Mouse (Mus musculus) MEL (cell line): ENCODE data around the gene Synj1. TPM values are rescaled to one million over a fixed set of nuclear protein-coding genes. Genes with fewer than 3 reads are reported as not detected.

Experiments
- DNase-seq: peaks from one replicate; pipeline ENCODE4 v3.0.0; 2011; ENCODE audit warnings: low read depth, low spot score
- H3K27ac ChIP-seq: 2 replicates; pipeline ENCODE4 v1.5.1; 2012; ENCODE audit warnings: low read depth, mild to moderate bottlenecking, control low read depth, low read length, moderate library complexity; ENCODE audit not compliant: control insufficient read depth
- H3K27me3 ChIP-seq, 2 experiments: fragments of 150-350 bp in 1 of 2; sonication (generic) in 1 of 2; 2 replicates each; pipeline ENCODE4 v1.6.1; 2012; ENCODE audit warnings: low read length in 2 of 2, mild to moderate bottlenecking in 2 of 2, improper control_type of control experiment in 1 of 2, moderate library complexity in 1 of 2; ENCODE audit not compliant: insufficient read depth in 2 of 2, control insufficient read depth in 1 of 2
- H3K36me3 ChIP-seq, 2 experiments: 2 replicates each; pipeline ENCODE4 v1.6.1; 2012 to 2014; ENCODE audit warnings: low read length in 2 of 2, improper control_type of control experiment in 1 of 2, inconsistent platforms in 1 of 2, mild to moderate bottlenecking in 1 of 2; ENCODE audit not compliant: insufficient read depth in 2 of 2, control insufficient read depth in 1 of 2
- H3K4me1 ChIP-seq, 2 experiments: fragments of 150-350 bp in 1 of 2; sonication (generic) in 1 of 2; 2 replicates each; pipeline ENCODE4 v1.6.1; 2012; ENCODE audit warnings: low read length in 2 of 2, improper control_type of control experiment in 1 of 2, mild to moderate bottlenecking in 1 of 2; ENCODE audit not compliant: insufficient read depth in 2 of 2, control insufficient read depth in 1 of 2
- H3K4me3 ChIP-seq, 2 experiments: fragments of 150-350 bp in 1 of 2; sonication (generic) in 1 of 2; 2 replicates each; pipeline ENCODE4 v1.5.1; 2012; ENCODE audit warnings: low read depth in 2 of 2, low read length in 2 of 2, mild to moderate bottlenecking in 2 of 2, moderate library complexity in 2 of 2, control low read depth in 1 of 2, improper control_type of control experiment in 1 of 2; ENCODE audit not compliant: control insufficient read depth in 1 of 2, insufficient read depth in 1 of 2
- H3K79me2 ChIP-seq: 2 replicates; pipeline ENCODE4 v1.6.1; 2012; ENCODE audit warnings: mild to moderate bottlenecking, low read length, moderate library complexity; ENCODE audit not compliant: control insufficient read depth, poor library complexity, insufficient read depth
- H3K9ac ChIP-seq: 2 replicates; pipeline ENCODE4 v1.6.1; 2012; ENCODE audit warnings: low read depth, mild to moderate bottlenecking, control low read depth, low read length, moderate library complexity; ENCODE audit not compliant: control insufficient read depth, poor library complexity, severe bottlenecking
- H3K9me3 ChIP-seq: fragments of 150-350 bp; sonication (generic); replicated peaks from 2 replicates; pipeline ENCODE4 v1.6.1; 2012; ENCODE audit warnings: mild to moderate bottlenecking, low read length, improper control_type of control experiment, moderate library complexity; ENCODE audit not compliant: insufficient read depth
- CHD2 ChIP-seq: IDR thresholded peaks from 2 replicates; pipeline ENCODE4 v1.6.1; 2011; ENCODE audit warnings: low read length, improper control_type of control experiment
- CTCF ChIP-seq, 3 experiments: IDR thresholded peaks in 2 of 3; conservative IDR thresholded peaks in 1 of 3; 2 replicates each; pipeline ENCODE4 v1.5.1; 2011 to 2012; ENCODE audit warnings: low read length in 3 of 3, low read depth in 2 of 3, mild to moderate bottlenecking in 2 of 3, improper control_type of control experiment in 1 of 3, inconsistent platforms in 1 of 3, mixed read lengths in 1 of 3, moderate library complexity in 1 of 3; ENCODE audit not compliant: control insufficient read depth in 1 of 3, insufficient read depth in 1 of 3, poor library complexity in 1 of 3, severe bottlenecking in 1 of 3
- ELF1 ChIP-seq: IDR thresholded peaks from 2 replicates; pipeline ENCODE4 v1.6.1; 2014; ENCODE audit warnings: low read depth, mild to moderate bottlenecking, inconsistent platforms, low read length, improper control_type of control experiment, moderate library complexity
- GABPA ChIP-seq: IDR thresholded peaks from 2 replicates; pipeline ENCODE4 v1.6.1; 2012; ENCODE audit warnings: low read depth, mild to moderate bottlenecking, inconsistent platforms, low read length, improper control_type of control experiment, moderate library complexity
- GATA1 ChIP-seq: IDR thresholded peaks from 2 replicates; pipeline ENCODE4 v1.6.1; 2011; ENCODE audit warnings: low read depth, low read length, improper control_type of control experiment
- KAT2A ChIP-seq: conservative IDR thresholded peaks from 2 replicates; pipeline ENCODE4 v1.6.1; 2012; ENCODE audit warnings: low read depth, low read length, improper control_type of control experiment, inconsistent platforms
- MAFK ChIP-seq: IDR thresholded peaks from 2 replicates; pipeline ENCODE4 v1.6.1; 2011; ENCODE audit warnings: low read depth, mild to moderate bottlenecking, low read length, improper control_type of control experiment, borderline replicate concordance
- MAX ChIP-seq: IDR thresholded peaks from 2 replicates; pipeline ENCODE4 v1.6.1; 2011; ENCODE audit warnings: low read length, improper control_type of control experiment
- MYC ChIP-seq: IDR thresholded peaks from 2 replicates; pipeline ENCODE4 v1.6.1; 2011; ENCODE audit warnings: low read depth, mild to moderate bottlenecking, low read length, improper control_type of control experiment, moderate library complexity
- NRF1 ChIP-seq: IDR thresholded peaks from 2 replicates; pipeline ENCODE4 v1.6.1; 2014; ENCODE audit warnings: low read depth, mild to moderate bottlenecking, inconsistent platforms, low read length, improper control_type of control experiment, moderate library complexity; ENCODE audit not compliant: poor library complexity, insufficient read depth, severe bottlenecking
- POLR2A ChIP-seq, 2 experiments: IDR thresholded peaks; 2 replicates each; pipeline ENCODE4 v1.6.1; 2011 to 2012; ENCODE audit warnings: low read length in 2 of 2, mild to moderate bottlenecking in 2 of 2, control low read depth in 1 of 2, improper control_type of control experiment in 1 of 2, low read depth in 1 of 2, moderate library complexity in 1 of 2; ENCODE audit not compliant: control insufficient read depth in 1 of 2, insufficient read depth in 1 of 2, poor library complexity in 1 of 2
- RAD21 ChIP-seq: IDR thresholded peaks from 2 replicates; pipeline ENCODE4 v1.6.1; 2011; ENCODE audit warnings: mild to moderate bottlenecking, low read depth, low read length, improper control_type of control experiment
- RCOR1 ChIP-seq: IDR thresholded peaks from 2 replicates; pipeline ENCODE4 v1.6.1; 2012; ENCODE audit warnings: low read depth, mild to moderate bottlenecking, inconsistent platforms, low read length, improper control_type of control experiment
- TAL1 ChIP-seq: IDR thresholded peaks from 2 replicates; pipeline ENCODE4 v1.6.1; 2012; ENCODE audit warnings: mild to moderate bottlenecking, inconsistent platforms, low read length, moderate library complexity, mixed read lengths
- USF2 ChIP-seq, 2 experiments: IDR thresholded peaks; 2 replicates each; pipeline ENCODE4 v1.6.1; 2011 to 2012; ENCODE audit warnings: improper control_type of control experiment in 2 of 2, low read length in 2 of 2, borderline replicate concordance in 1 of 2, inconsistent platforms in 1 of 2, low read depth in 1 of 2, mild to moderate bottlenecking in 1 of 2; ENCODE audit not compliant: insufficient read depth in 1 of 2
- ZC3H11A ChIP-seq: IDR thresholded peaks from 2 replicates; pipeline ENCODE4 v1.6.1; 2012; ENCODE audit warnings: low read depth, mild to moderate bottlenecking, inconsistent platforms, low read length, improper control_type of control experiment
- ZKSCAN1 ChIP-seq: IDR thresholded peaks from 2 replicates; pipeline ENCODE4 v1.6.1; 2012; ENCODE audit warnings: low read depth, mild to moderate bottlenecking, inconsistent platforms, low read length, improper control_type of control experiment, moderate library complexity
- ZMIZ1 ChIP-seq: IDR thresholded peaks from 2 replicates; pipeline ENCODE4 v1.6.1; 2012; ENCODE audit warnings: low read depth, mild to moderate bottlenecking, inconsistent platforms, low read length, improper control_type of control experiment, moderate library complexity
- ZNF384 ChIP-seq: IDR thresholded peaks from 2 replicates; pipeline ENCODE4 v1.6.1; 2012; ENCODE audit warnings: low read depth, mild to moderate bottlenecking, inconsistent platforms, low read length, improper control_type of control experiment
- polyA plus RNA-seq, 2 experiments: library from polyadenylated mRNA; stranded (reverse) in 1 of 2; unstranded in 1 of 2; fragments of >175 nt in 1 of 2; fragments of >200 nt in 1 of 2; gene quantifications; 2 replicates each; pipeline versions ENCODE4 v1.2.1 to v1.2.4; 2012; ENCODE audit warnings: low replicate concordance in 2 of 2, low read depth in 1 of 2; ENCODE audit not compliant: insufficient read length in 2 of 2, insufficient read depth in 1 of 2, missing spikeins in 1 of 2
- total RNA-seq: library from RNA; depleted of rRNA; stranded (reverse); fragments of 300-350 nt; gene quantifications from 2 replicates; pipeline ENCODE4 v1.2.3, GENCODE M21; 2012

Gene Synj1
- total and polyA plus RNA-seq, 3 experiments = 5.0 to 34.5 TPM; not detected in 1

DNA sequence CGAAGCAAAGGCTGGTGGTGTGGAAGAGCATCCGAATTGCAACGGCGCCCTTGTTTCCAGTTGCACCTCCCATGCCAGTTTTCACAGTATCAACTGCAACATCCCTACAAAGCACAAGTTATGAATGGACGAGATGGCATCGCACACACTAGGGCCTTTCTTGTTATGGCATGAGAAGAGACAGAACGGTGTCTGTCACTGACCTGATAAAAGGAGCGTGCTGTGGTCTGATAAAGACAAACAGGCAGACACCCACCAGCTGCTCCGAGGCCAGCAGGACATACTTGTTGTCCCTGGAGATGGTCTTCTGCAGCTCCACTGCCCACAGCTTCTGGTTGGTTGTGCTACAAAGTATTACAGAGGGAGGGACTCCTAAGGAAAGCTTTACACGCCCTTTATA is 46.8 kb downstream of the Synj1 start (continued):
- TF ChIP-seq GATA1 = 0 out of 2 replicates have a peak, but pooled peaks have one; percentile 15
- peak; percentile 34 for TF ChIP-seq TAL1
- no peak for TF ChIP-seq MYC

DNA sequence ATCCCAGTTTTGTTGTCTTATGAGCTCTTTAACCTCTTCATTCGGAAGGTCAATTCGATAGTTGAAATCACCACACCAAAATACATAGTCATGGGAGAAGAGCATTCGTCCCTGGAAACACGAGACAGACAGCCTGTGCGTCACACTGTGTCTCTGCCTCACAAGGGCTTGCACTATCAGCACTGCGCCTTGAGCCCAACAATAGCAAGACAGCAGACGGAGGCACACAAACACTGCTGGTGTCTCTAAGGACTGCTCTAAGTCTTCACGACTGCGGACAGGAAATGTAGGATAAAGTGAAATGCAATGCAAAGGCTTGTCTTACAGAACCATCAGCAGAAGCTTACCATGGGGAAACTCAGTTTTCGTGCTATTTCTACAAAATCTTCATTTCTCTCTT is 47.2 kb downstream of the Synj1 start:
- no peak overlapping the region for H3K4me3 ChIP-seq
- DNase-seq = no peak
- no peaks in the 10 kb centered on the region for H3K9me3 ChIP-seq
- no peak for TF ChIP-seq RAD21
- TF ChIP-seq ZC3H11A = no peak
- TF ChIP-seq MAFK = no peak
- no peaks in the 10 kb centered on the region for H3K27me3 ChIP-seq
- no peak overlapping the region for H3K27ac ChIP-seq
- H3K79me2 ChIP-seq = no peaks in the 10 kb centered on the region
- H3K9ac ChIP-seq = no peak overlapping the region
- peaks cover 0 to 12% of the 10 kb centered on the region in 2 experiments; a peak in 2 of 4 replicates for H3K36me3 ChIP-seq
- H3K4me1 ChIP-seq = no peaks in the 10 kb centered on the region

GRCm38 (mm10) chr16:90963231-90963630 is 47.9 kb downstream of the Synj1 start:
- H3K4me1 ChIP-seq = no peaks in the 10 kb centered on the region
- no peaks in the 10 kb centered on the region for H3K27me3 ChIP-seq
- H3K9ac ChIP-seq = no peak overlapping the region
- no peak for DNase-seq
- TF ChIP-seq KAT2A (no peak), NRF1 (no peak), POLR2A (IDR thresholded peaks at IDR 0.05; ENCODE audit: control insufficient read depth in 1 of 2, insufficient read depth in 1 of 2, low read depth in 1 of 2, low read length in 2 of 2, poor library complexity in 1 of 2) (no peak), ZMIZ1 (no peak), RCOR1 (no peak), ZKSCAN1 (no peak), CTCF (IDR thresholded peaks at IDR 0.05 in 2 of 3, conservative IDR thresholded peaks at IDR 0.05 in 1 of 3; ENCODE audit: control insufficient read depth in 1 of 3, insufficient read depth in 1 of 3, low read depth in 2 of 3, low read length in 3 of 3, poor library complexity in 1 of 3, severe bottlenecking in 1 of 3) (no peak), ZNF384 (no peak), CHD2 (no peak), MAX (no peak), ELF1 (no peak), GATA1 (no peak), GABPA (no peak), MAFK (no peak), ZC3H11A (no peak), USF2 (IDR thresholded peaks at IDR 0.05; ENCODE audit: borderline replicate concordance in 1 of 2, insufficient read depth in 1 of 2, low read depth in 1 of 2, low read length in 2 of 2) (no peak)
- TF ChIP-seq, all 39 proteins: peak for 0
- H3K79me2 ChIP-seq = no peaks in the 10 kb centered on the region
- H3K4me3 ChIP-seq = no peak overlapping the region
- no peaks in the 10 kb centered on the region for H3K9me3 ChIP-seq
- H3K27ac ChIP-seq = no peak overlapping the region
- H3K36me3 ChIP-seq = peaks cover 0 to 8% of the 10 kb centered on the region in 2 experiments; a peak in 2 of 4 replicates
